Mouse (Mus musculus): ENCODE results near the gene Dpp9.

DNA sequence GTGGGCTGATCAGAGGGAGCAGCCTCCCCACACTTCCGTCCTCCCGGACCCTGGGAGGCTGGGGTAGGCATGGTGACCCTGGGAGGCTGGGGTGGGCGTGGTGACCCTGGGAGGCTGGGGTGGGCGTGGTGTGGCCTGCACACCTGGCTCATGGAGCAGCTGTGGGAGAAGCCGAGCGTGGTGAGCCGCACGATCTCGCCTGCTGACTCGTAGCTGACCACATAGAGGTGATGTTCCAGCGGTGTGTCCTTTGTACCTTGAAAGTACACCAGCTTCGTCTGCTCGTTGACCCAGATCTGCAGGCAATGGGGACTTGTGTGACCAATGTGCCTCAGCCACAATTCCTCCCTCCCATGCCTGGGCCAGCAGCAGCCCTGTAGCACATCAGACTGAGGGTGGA, 23.9 kb downstream of the Dpp9 start:
- TF ChIP-seq CTCF (IDR thresholded peaks at IDR 0.05) = no peak
- TF ChIP-seq POLR2A (IDR thresholded peaks at IDR 0.05; ENCODE audit: insufficient read depth, low read depth, low read length) = no peak
- TF ChIP-seq EP300 (IDR thresholded peaks at IDR 0.05; ENCODE audit: insufficient read depth, low read depth, low read length) = no peak

All from heart, adult 2 months (tissue).